Mouse (Mus musculus) lung, adult 2 months (tissue): ENCODE data around the gene Tmem9b.

ENCODE experiments used
- CTCF ChIP-seq: fragments of 200-500 bp; IDR thresholded peaks from 2 replicates; pipeline ENCODE4 v1.5.1; 2011; ENCODE audit warnings: mild to moderate bottlenecking, low read length, control low read depth; ENCODE audit not compliant: insufficient read depth
- POLR2A ChIP-seq: fragments of 200-500 bp; IDR thresholded peaks from 2 replicates; pipeline ENCODE4 v1.6.1; 2011; ENCODE audit warnings: low read depth, mild to moderate bottlenecking, control low read depth, low read length, borderline replicate concordance; ENCODE audit errors: extremely low read depth

DNA sequence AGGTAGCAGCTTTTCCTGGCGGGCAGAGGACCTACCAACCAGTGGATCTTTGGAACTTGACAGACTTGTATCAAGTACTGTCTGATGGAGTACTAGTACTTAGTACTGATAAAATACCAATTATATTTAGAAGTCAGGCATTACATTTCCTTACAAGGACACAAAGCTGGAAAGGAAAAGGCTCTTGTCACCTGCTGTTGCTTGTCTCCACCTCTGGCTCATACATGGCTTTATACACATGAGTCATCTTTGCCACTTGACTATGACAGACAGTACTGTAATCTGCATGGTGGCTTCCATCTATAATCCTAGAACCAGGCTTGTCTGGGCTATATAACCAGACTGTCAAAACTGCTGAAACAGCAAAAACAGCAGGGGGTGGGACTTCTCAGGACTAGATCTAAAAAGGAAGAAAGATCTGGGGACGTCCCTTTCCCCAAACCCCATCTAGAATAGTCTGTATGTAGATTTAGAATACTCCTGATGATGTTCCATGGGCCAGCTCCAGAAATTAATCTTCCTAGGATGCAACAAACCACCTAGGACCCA, 39.2 kb downstream of the Tmem9b start:
- TF ChIP-seq CTCF (no peak), POLR2A (no peak)
